In genomic region chr4:107802450-107803331, GRCm38 (mm10) we compare ENCODE assay signal across 8 mouse cellular contexts. TPM values are rescaled to one million over a fixed set of nuclear protein-coding genes. Genes with fewer than 3 reads are reported as not detected.
DNase-seq lines count a peak whose midpoint lies in the region; ATAC-seq and TF ChIP-seq lines count a peak whose summit lies in the region.

No protein-coding gene starts in this region.

- peaks cover 14% of the 10 kb centered on the region for H3K4me1 ChIP-seq in forebrain, embryonic 11.5 days (replicated peaks; ENCODE audit: control insufficient read depth, insufficient read depth, low read length)
- H3K4me1 ChIP-seq in intestine, embryonic 16.5 days (ENCODE audit: control insufficient read depth, insufficient read depth, low read length), result peaks cover 23% of the 10 kb centered on the region
- H3K4me1 ChIP-seq in midbrain, embryonic 12.5 days, result peaks cover 39% of the 10 kb centered on the region
- H3K4me1 ChIP-seq in stomach, postnatal 0 days (replicated peaks; ENCODE audit: control insufficient read depth, insufficient read depth), result peaks cover 3% of the 10 kb centered on the region; the same call in 1 of the 2 replicates

- DNase-seq in adrenal gland, adult (ENCODE audit: inconsistent age in 2 of 2, low spot score in 1 of 2), result peak; percentile 43 to 68
- DNase-seq in adrenal gland, postnatal 4 days (ENCODE audit: low spot score in 2 of 2), result no peak
- peak; percentile 22 for DNase-seq in urinary bladder, postnatal 25 days (ENCODE audit: low spot score)
- no peak for DNase-seq in urinary bladder, postnatal 10 days (ENCODE audit: low spot score)
- DNase-seq in forebrain, embryonic 11.5 days (ENCODE audit: low spot score), result peak; percentile 79
- DNase-seq in stomach, postnatal 0 days (ENCODE audit: low spot score), result peak; percentile 29

- TF ChIP-seq CTCF in stomach, postnatal 0 days (IDR thresholded peaks at IDR 0.05; ENCODE audit: low read depth), result no peak

- H3K4me2 ChIP-seq in forebrain, embryonic 11.5 days (ENCODE audit: low read depth, low read length, severe bottlenecking), result peak overlapping the region; percentile 92
- H3K4me2 ChIP-seq in intestine, embryonic 16.5 days (ENCODE audit: low read depth, low read length), result peak overlapping the region; percentile 99
- peak overlapping the region; percentile 94 for H3K4me2 ChIP-seq in midbrain, embryonic 12.5 days (replicated peaks)
- peak overlapping the region; percentile 99 for H3K4me2 ChIP-seq in stomach, postnatal 0 days (replicated peaks; ENCODE audit: low read depth)

- TF ChIP-seq EP300 in stomach, postnatal 0 days (optimal IDR thresholded peaks at IDR 0.05), result no peak

- peak overlapping the region; percentile 94 for H3K9ac ChIP-seq in forebrain, embryonic 11.5 days (ENCODE audit: low read length)
- peak overlapping the region; percentile 71 for H3K9ac ChIP-seq in intestine, embryonic 16.5 days (ENCODE audit: low read depth, low read length)
- H3K9ac ChIP-seq in midbrain, embryonic 12.5 days (replicated peaks), result peak overlapping the region; percentile 95
- H3K9ac ChIP-seq in stomach, postnatal 0 days (ENCODE audit: low read length), result peak overlapping the region; percentile 63

- no peaks in the 10 kb centered on the region for H3K36me3 ChIP-seq in forebrain, embryonic 11.5 days (ENCODE audit: control insufficient read depth, insufficient read depth, low read length)
- no peaks in the 10 kb centered on the region for H3K36me3 ChIP-seq in intestine, embryonic 16.5 days (ENCODE audit: control insufficient read depth, insufficient read depth, low read length)
- H3K36me3 ChIP-seq in midbrain, embryonic 12.5 days, result peaks cover 11% of the 10 kb centered on the region; the same call in 1 of the 2 replicates
- H3K36me3 ChIP-seq in stomach, postnatal 0 days (ENCODE audit: control insufficient read depth, insufficient read depth, low read length), result no peaks in the 10 kb centered on the region

- peak; percentile 8; the same call in 1 of the 2 replicates for ATAC-seq in forebrain, embryonic 11.5 days (replicated peaks; ENCODE audit: low FRiP score)
- ATAC-seq in intestine, embryonic 16.5 days, result peak; percentile 7
- peak; percentile 13 for ATAC-seq in midbrain, embryonic 12.5 days (ENCODE audit: low FRiP score, low read depth)
- ATAC-seq in stomach, postnatal 0 days (ENCODE audit: low FRiP score, low TSS enrichment), result no peak

- H3K9me3 ChIP-seq in forebrain, embryonic 11.5 days (ENCODE audit: control insufficient read depth, low read length), result no peaks in the 10 kb centered on the region
- H3K9me3 ChIP-seq in intestine, embryonic 16.5 days (ENCODE audit: control insufficient read depth, low read length), result no peaks in the 10 kb centered on the region
- H3K9me3 ChIP-seq in midbrain, embryonic 12.5 days, result no peaks in the 10 kb centered on the region
- no peaks in the 10 kb centered on the region for H3K9me3 ChIP-seq in stomach, postnatal 0 days (ENCODE audit: control insufficient read depth, low read length)

- no peaks in the 10 kb centered on the region for H3K27me3 ChIP-seq in forebrain, embryonic 11.5 days (ENCODE audit: control insufficient read depth, insufficient read depth, low read length)
- no peaks in the 10 kb centered on the region for H3K27me3 ChIP-seq in intestine, embryonic 16.5 days (replicated peaks; ENCODE audit: control insufficient read depth, insufficient read depth, low read length)
- peaks cover 4% of the 10 kb centered on the region; the same call in 1 of the 2 replicates for H3K27me3 ChIP-seq in midbrain, embryonic 12.5 days
- H3K27me3 ChIP-seq in stomach, postnatal 0 days (ENCODE audit: control insufficient read depth, insufficient read depth, low read length), result no peaks in the 10 kb centered on the region

- H3K27ac ChIP-seq in forebrain, embryonic 11.5 days (ENCODE audit: low read depth, low read length), result peak overlapping the region; percentile 86
- peak overlapping the region; percentile 73 for H3K27ac ChIP-seq in intestine, embryonic 16.5 days (ENCODE audit: low read length)
- peak overlapping the region; percentile 97 for H3K27ac ChIP-seq in midbrain, embryonic 12.5 days (replicated peaks)
- H3K27ac ChIP-seq in stomach, postnatal 0 days (replicated peaks), result peak overlapping the region; percentile 58; the same call in 1 of the 2 replicates

- peak overlapping the region; percentile 81 for H3K4me3 ChIP-seq in forebrain, embryonic 11.5 days (ENCODE audit: low read depth, low read length)
- peak overlapping the region; percentile 72 for H3K4me3 ChIP-seq in intestine, embryonic 16.5 days (ENCODE audit: low read length)
- peak overlapping the region; percentile 65 for H3K4me3 ChIP-seq in midbrain, embryonic 12.5 days
- H3K4me3 ChIP-seq in stomach, postnatal 0 days (ENCODE audit: low read depth, low read length), result peak overlapping the region; percentile 52

- WGBS in forebrain, embryonic 11.5 days, result under 1% methylated on average over 65 of the region's 65 CpGs
- WGBS in intestine, embryonic 16.5 days, result under 1% methylated on average over 63 of the region's 65 CpGs
- WGBS in midbrain, embryonic 12.5 days, result under 1% methylated on average over 65 of the region's 65 CpGs
- WGBS in stomach, postnatal 0 days, result under 1% methylated on average over 64 of the region's 65 CpGs

RNA-seq across cellular contexts. Expression of gene Lrp8, which starts 0.6 kb away (rescaled TPM):
- 1 to 10 TPM; 8.8 to 8.9 TPM for total RNA-seq in adrenal gland, postnatal 4 days (2021)
- polyA plus RNA-seq in forebrain, embryonic 11.5 days (2014; fragmentation: Nextera tagmentation; extraction: Ambion mirVana), result 33.9 and 36.6 TPM in 2 replicates
- polyA plus RNA-seq in intestine, embryonic 16.5 days (2015; fragmentation: Nextera tagmentation; extraction: Ambion mirVana), result 0.82 and 0.99 TPM in 2 replicates
- polyA plus RNA-seq in midbrain, embryonic 12.5 days (2016; fragmentation: Nextera tagmentation; extraction: Ambion mirVana), result 40.1 and 47.7 TPM in 2 replicates
- polyA plus RNA-seq in stomach, postnatal 0 days (2015; fragmentation: Nextera tagmentation; extraction: Ambion mirVana), result 0.85 and 1.3 TPM in 2 replicates

Comparison
In these comparisons a context has a peak if more than half of its experiments do, and no peak if none do; other contexts are left out.
1. DNase-seq: peak in adrenal gland, adult (2 of 2), urinary bladder, postnatal 25 days (single experiment), forebrain, embryonic 11.5 days (single experiment) and stomach, postnatal 0 days (single experiment); none in adrenal gland, postnatal 4 days (0 of 2) and urinary bladder, postnatal 10 days (single experiment).
2. RNA of gene Lrp8, which starts 0.6 kb away (polyA plus RNA-seq): 40.1 to 47.7 TPM in midbrain, embryonic 12.5 days and 33.9 to 36.6 TPM in forebrain, embryonic 11.5 days; 0.82 to 0.99 TPM in intestine, embryonic 16.5 days and 0.85 to 1.3 TPM in stomach, postnatal 0 days; every median in the first group is over 10 times any median in the second.
3. Peak in every context shown above with its lines, with median percentiles within 50 percentile points of each other: H3K27ac ChIP-seq, H3K4me2 ChIP-seq, H3K4me3 ChIP-seq and H3K9ac ChIP-seq.